Mouse (Mus musculus): ENCODE data around the gene Sh3kbp1.
"Not testable (repeated sequence)": the region's sequence is repeated elsewhere in the genome, so short reads cannot be mapped to it uniquely, and the experiment has no call there.

Sh3kbp1 gene

GRCm38 (mm10) chrX:159626907-159627587 lies at the start of gene Sh3kbp1:
Gene Sh3kbp1, plus strand, starts transcription at chrX:159627272.
- DNase-seq, result peak; percentile 79 to 87

- DNase-seq, result not testable (repeated sequence)
Measured at GRCm38 (mm10) chrX:159584738-159585137, 42.3 kb upstream of the Sh3kbp1 start.

- no peak for DNase-seq
Measured at GRCm38 (mm10) chrX:159591633-159592032, 35.4 kb upstream of the Sh3kbp1 start.

- no peak for DNase-seq
Measured at GRCm38 (mm10) chrX:159597502-159597901, 29.6 kb upstream of the Sh3kbp1 start.

- DNase-seq, result no peak
Measured at GRCm38 (mm10) chrX:159604832-159605231, 22.2 kb upstream of the Sh3kbp1 start.

- peak; percentile 30 to 46 for DNase-seq
Measured at GRCm38 (mm10) chrX:159606936-159607335, 20.1 kb upstream of the Sh3kbp1 start.

- peak; percentile 51 to 55 for DNase-seq
Measured at GRCm38 (mm10) chrX:159626208-159626906, 715 bp upstream of the Sh3kbp1 start.

GRCm38 (mm10) chrX:159627588-159628566 lies 805 bp downstream of the Sh3kbp1 start:
- peak; percentile 53 to 57 for DNase-seq

GRCm38 (mm10) chrX:159628629-159629028 lies 1.6 kb downstream of the Sh3kbp1 start:
- DNase-seq, result no peak

- no peak for DNase-seq
Measured at GRCm38 (mm10) chrX:159629203-159629602, 2.1 kb downstream of the Sh3kbp1 start.

GRCm38 (mm10) chrX:159638500-159639227 lies 11.6 kb downstream of the Sh3kbp1 start:
- no peak for DNase-seq

GRCm38 (mm10) chrX:159639991-159640390 lies 12.9 kb downstream of the Sh3kbp1 start:
- no peak for DNase-seq

- no peak for DNase-seq
Measured at GRCm38 (mm10) chrX:159645314-159645713, 18.2 kb downstream of the Sh3kbp1 start.

GRCm38 (mm10) chrX:159647564-159647963 lies 20.5 kb downstream of the Sh3kbp1 start:
- DNase-seq, result no peak

- DNase-seq, result no peak
Measured at GRCm38 (mm10) chrX:159648598-159648997, 21.5 kb downstream of the Sh3kbp1 start.

- DNase-seq, result no peak
Measured at GRCm38 (mm10) chrX:159650130-159650678, 23.1 kb downstream of the Sh3kbp1 start.

GRCm38 (mm10) chrX:159650727-159651126 lies 23.7 kb downstream of the Sh3kbp1 start:
- no peak for DNase-seq

- DNase-seq, result no peak
Measured at GRCm38 (mm10) chrX:159671388-159671787, 44.3 kb downstream of the Sh3kbp1 start.

- DNase-seq, result no peak
Measured at GRCm38 (mm10) chrX:159672466-159672865, 45.4 kb downstream of the Sh3kbp1 start.

- DNase-seq, result no peak
Measured at GRCm38 (mm10) chrX:159676242-159676641, 49.2 kb downstream of the Sh3kbp1 start.

- DNase-seq, result no peak
Measured at GRCm38 (mm10) chrX:159677585-159678319, 50.7 kb downstream of the Sh3kbp1 start.
